Mouse (Mus musculus): ENCODE data around the gene Olfr213. TPM values are rescaled to one million over a fixed set of nuclear protein-coding genes. Genes with fewer than 3 reads are reported as not detected.
"Not testable (repeated sequence)": the region's sequence is repeated elsewhere in the genome, so short reads cannot be mapped to it uniquely, and the experiment has no call there.

Gene Olfr213
- polyA plus RNA-seq (2016; fragmentation: Nextera tagmentation; extraction: Ambion mirVana) = not detected in 2 replicates

- H3K27me3 ChIP-seq = no peaks in the 10 kb centered on the region
- H3K4me1 ChIP-seq (replicated peaks) = no peaks in the 10 kb centered on the region
- no peaks in the 10 kb centered on the region for H3K9me3 ChIP-seq
- H3K36me3 ChIP-seq = no peaks in the 10 kb centered on the region
- WGBS = 78% methylated on average over 1 of the region's 1 CpGs
- no peak for ATAC-seq (ENCODE audit: insufficient number of reproducible peaks, insufficient read depth, low FRiP score, low TSS enrichment, low read depth)
- H3K4me3 ChIP-seq (replicated peaks) = no peak within 1 kb of the TSS
- no peak within 1 kb of the TSS for H3K4me2 ChIP-seq
- H3K9ac ChIP-seq (replicated peaks) = no peak within 1 kb of the TSS
- no peak within 1 kb of the TSS for H3K27ac ChIP-seq
These were observed at the start of gene Olfr213 for GRCm38 (mm10) chr6:116538156-116538555. Olfr213 (plus strand) TSS chr6:116538456.

DNA sequence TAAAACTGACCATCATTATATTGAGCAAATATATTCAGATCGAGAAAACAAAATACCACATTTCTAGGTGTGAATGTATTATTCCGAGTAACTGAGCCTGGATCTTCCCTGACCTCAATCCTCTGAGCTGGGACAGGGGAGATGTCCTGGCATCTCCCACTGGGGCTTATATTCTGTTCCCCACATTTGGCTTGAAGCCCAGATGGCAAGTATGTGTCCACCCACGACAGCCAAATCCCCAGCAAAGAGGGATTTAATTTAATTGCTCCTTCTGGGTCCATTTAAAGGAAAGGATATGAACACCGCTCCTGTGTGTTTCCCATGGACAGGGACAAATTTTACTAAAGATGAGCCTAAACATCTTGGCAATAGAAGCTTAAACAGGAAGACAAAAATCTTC, 49.5 kb upstream of the Olfr213 start, which contains the start of gene Olfr211:
TSS of gene Olfr211 (plus strand) at position 301 of the 400 bp plus-strand sequence.
- Histone ChIP-seq H3K27me3 (no peaks in the 10 kb centered on the region; the same call in 1 of the 2 replicates), H3K4me1 (replicated peaks) (no peaks in the 10 kb centered on the region), H3K4me2 (no peak within 1 kb of the TSS), H3K9ac (replicated peaks) (no peak within 1 kb of the TSS), H3K36me3 (no peaks in the 10 kb centered on the region), H3K4me3 (replicated peaks) (no peak within 1 kb of the TSS), H3K9me3 (no peaks in the 10 kb centered on the region), H3K27ac (no peak within 1 kb of the TSS)
- no peak for ATAC-seq (ENCODE audit: insufficient number of reproducible peaks, insufficient read depth, low FRiP score, low TSS enrichment, low read depth)
- WGBS = 67% methylated on average over 4 of the region's 4 CpGs

GRCm38 (mm10) chr6:116493742-116494141, 44.5 kb upstream of the Olfr213 start:
- Histone ChIP-seq H3K4me1 (replicated peaks) (no peaks in the 10 kb centered on the region), H3K9ac (replicated peaks) (no peak overlapping the region), H3K36me3 (no peaks in the 10 kb centered on the region), H3K27ac (no peak overlapping the region), H3K27me3 (no peaks in the 10 kb centered on the region; the same call in 1 of the 2 replicates), H3K4me2 (no peak overlapping the region), H3K9me3 (no peaks in the 10 kb centered on the region), H3K4me3 (replicated peaks) (no peak overlapping the region)
- ATAC-seq (ENCODE audit: insufficient number of reproducible peaks, insufficient read depth, low FRiP score, low TSS enrichment, low read depth) = no peak
- 82% methylated on average over 5 of the region's 5 CpGs for WGBS

DNA sequence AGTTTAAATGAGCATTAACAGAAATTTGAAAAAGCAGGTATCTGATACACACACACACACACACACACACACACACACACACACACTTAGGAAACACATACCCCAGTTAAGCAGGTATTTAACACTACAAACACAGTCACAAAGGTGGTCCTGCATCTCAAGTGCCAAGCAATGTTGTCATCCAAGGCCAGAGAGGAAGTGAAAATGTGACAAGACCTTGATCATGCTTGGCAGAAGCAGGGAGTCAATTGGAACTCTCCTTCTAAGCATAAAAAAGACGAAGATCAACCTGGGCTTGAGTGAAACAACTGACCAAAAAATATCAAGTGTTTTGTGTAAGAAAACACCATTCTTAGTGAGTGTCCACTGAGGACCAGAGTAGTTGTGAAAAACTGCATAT, 42.3 kb upstream of the Olfr213 start:
- WGBS = 81% methylated on average over 1 of the region's 1 CpGs
- Histone ChIP-seq H3K9me3 (no peaks in the 10 kb centered on the region; the same call in 1 of the 2 replicates), H3K4me2 (no peak overlapping the region), H3K27me3 (no peaks in the 10 kb centered on the region; the same call in 1 of the 2 replicates), H3K36me3 (no peaks in the 10 kb centered on the region), H3K4me1 (replicated peaks) (no peaks in the 10 kb centered on the region), H3K4me3 (replicated peaks) (no peak overlapping the region), H3K27ac (no peak overlapping the region), H3K9ac (replicated peaks) (no peak overlapping the region)
- no peak for ATAC-seq (ENCODE audit: insufficient number of reproducible peaks, insufficient read depth, low FRiP score, low TSS enrichment, low read depth)

- not testable (repeated sequence) for H3K27me3 ChIP-seq; H3K36me3 ChIP-seq; H3K4me3 ChIP-seq (replicated peaks); H3K4me2 ChIP-seq; H3K27ac ChIP-seq; H3K4me1 ChIP-seq (replicated peaks); H3K9ac ChIP-seq (replicated peaks); ATAC-seq (ENCODE audit: insufficient number of reproducible peaks, insufficient read depth, low FRiP score, low TSS enrichment, low read depth)
- H3K9me3 ChIP-seq = peaks cover 31% of the 10 kb centered on the region
- 93% methylated on average over 20 of the region's 20 CpGs for WGBS
These were observed 31.8 kb upstream of the Olfr213 start, which contains the start of gene Olfr212 for GRCm38 (mm10) chr6:116506302-116507003. Olfr212 (plus strand) TSS chr6:116506516.

DNA sequence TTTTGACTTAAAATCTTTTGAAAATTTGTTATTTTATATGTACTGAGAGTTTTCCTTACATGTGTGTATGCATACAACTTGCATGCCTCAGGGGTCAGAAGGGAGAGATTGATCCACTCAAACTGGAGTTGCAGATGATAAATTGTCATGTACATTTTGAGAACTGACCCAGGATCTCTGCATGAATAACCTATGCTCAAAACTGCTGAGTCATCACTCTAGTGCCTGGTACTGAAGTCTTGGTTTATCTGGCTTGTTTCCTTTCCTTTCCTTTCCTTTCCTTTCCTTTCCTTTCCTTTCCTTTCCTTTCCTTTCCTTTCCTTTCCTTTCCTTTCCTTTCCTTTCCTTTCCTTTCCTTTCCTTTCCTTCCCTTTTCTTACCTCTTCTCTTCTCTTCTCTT, 23.4 kb upstream of the Olfr213 start:
- H3K4me3 ChIP-seq (replicated peaks) = no peak overlapping the region
- no peaks in the 10 kb centered on the region for H3K27me3 ChIP-seq
- H3K4me2 ChIP-seq = no peak overlapping the region
- H3K27ac ChIP-seq = no peak overlapping the region
- H3K4me1 ChIP-seq (replicated peaks) = no peaks in the 10 kb centered on the region
- no peak for ATAC-seq (ENCODE audit: insufficient number of reproducible peaks, insufficient read depth, low FRiP score, low TSS enrichment, low read depth)
- no peaks in the 10 kb centered on the region for H3K9me3 ChIP-seq
- no peak overlapping the region for H3K9ac ChIP-seq (replicated peaks)
- H3K36me3 ChIP-seq = no peaks in the 10 kb centered on the region

DNA sequence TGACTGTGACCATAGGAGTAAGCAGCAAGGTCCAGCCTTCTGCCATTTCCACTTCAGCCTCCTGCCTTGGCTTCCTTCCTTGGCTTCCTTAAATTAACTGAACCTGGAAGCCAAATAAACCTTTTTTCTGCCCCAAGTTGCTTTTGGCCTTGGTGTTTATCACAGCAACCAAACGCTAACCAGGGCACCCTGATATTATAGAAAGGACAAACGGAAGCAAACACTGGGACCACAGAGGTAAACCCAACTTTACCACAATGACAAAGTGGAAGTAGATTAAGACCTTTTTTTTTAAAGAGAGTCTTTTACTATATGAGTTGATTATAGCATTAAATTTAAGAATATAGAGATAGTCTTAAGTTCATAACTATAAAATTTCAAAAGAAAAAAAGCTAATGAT, 4.2 kb downstream of the Olfr213 start:
- H3K4me1 ChIP-seq (replicated peaks) = no peaks in the 10 kb centered on the region
- H3K36me3 ChIP-seq = no peaks in the 10 kb centered on the region
- no peak overlapping the region for H3K4me2 ChIP-seq
- WGBS = 82% methylated on average over 2 of the region's 2 CpGs
- no peaks in the 10 kb centered on the region for H3K9me3 ChIP-seq
- H3K4me3 ChIP-seq (replicated peaks) = no peak overlapping the region
- H3K27ac ChIP-seq = no peak overlapping the region
- no peak overlapping the region for H3K9ac ChIP-seq (replicated peaks)
- no peaks in the 10 kb centered on the region for H3K27me3 ChIP-seq
- no peak for ATAC-seq (ENCODE audit: insufficient number of reproducible peaks, insufficient read depth, low FRiP score, low TSS enrichment, low read depth)

GRCm38 (mm10) chr6:116550841-116551240, 12.6 kb downstream of the Olfr213 start, which contains the start of gene Gm5580:
Gm5580 (plus strand) TSS chr6:116551141.
- not testable (repeated sequence) for ATAC-seq (ENCODE audit: insufficient number of reproducible peaks, insufficient read depth, low FRiP score, low TSS enrichment, low read depth)

GRCm38 (mm10) chr6:116553935-116554334, 15.7 kb downstream of the Olfr213 start, which contains the start of gene Olfr214:
Olfr214 (plus strand) TSS chr6:116554235.
- no peak for ATAC-seq (ENCODE audit: insufficient number of reproducible peaks, insufficient read depth, low FRiP score, low TSS enrichment, low read depth)

More at GRCm38 (mm10) chr6:116550841-116551240, 12.6 kb downstream of the Olfr213 start, which contains the start of gene Gm5580:
- not testable (repeated sequence) for H3K36me3 ChIP-seq; H3K27me3 ChIP-seq; H3K4me1 ChIP-seq (replicated peaks); H3K4me3 ChIP-seq (replicated peaks); H3K9me3 ChIP-seq; H3K9ac ChIP-seq (replicated peaks); H3K4me2 ChIP-seq; H3K27ac ChIP-seq
- WGBS = 95% methylated on average over 11 of the region's 11 CpGs

GRCm38 (mm10) chr6:116554952-116555351, 16.7 kb downstream of the Olfr213 start:
- no peak for ATAC-seq (ENCODE audit: insufficient number of reproducible peaks, insufficient read depth, low FRiP score, low TSS enrichment, low read depth)
- Histone ChIP-seq H3K4me1 (replicated peaks) (no peaks in the 10 kb centered on the region), H3K4me2 (no peak overlapping the region)

More at GRCm38 (mm10) chr6:116553935-116554334, 15.7 kb downstream of the Olfr213 start, which contains the start of gene Olfr214:
- no peak within 1 kb of the TSS for H3K4me2 ChIP-seq
- no peaks in the 10 kb centered on the region for H3K9me3 ChIP-seq
- no peak within 1 kb of the TSS for H3K27ac ChIP-seq
- no peaks in the 10 kb centered on the region for H3K27me3 ChIP-seq
- no peak within 1 kb of the TSS for H3K4me3 ChIP-seq (replicated peaks)
- H3K9ac ChIP-seq (replicated peaks) = no peak within 1 kb of the TSS
- WGBS = 82% methylated on average over 1 of the region's 1 CpGs
- H3K4me1 ChIP-seq (replicated peaks) = no peaks in the 10 kb centered on the region
- no peaks in the 10 kb centered on the region for H3K36me3 ChIP-seq

DNA sequence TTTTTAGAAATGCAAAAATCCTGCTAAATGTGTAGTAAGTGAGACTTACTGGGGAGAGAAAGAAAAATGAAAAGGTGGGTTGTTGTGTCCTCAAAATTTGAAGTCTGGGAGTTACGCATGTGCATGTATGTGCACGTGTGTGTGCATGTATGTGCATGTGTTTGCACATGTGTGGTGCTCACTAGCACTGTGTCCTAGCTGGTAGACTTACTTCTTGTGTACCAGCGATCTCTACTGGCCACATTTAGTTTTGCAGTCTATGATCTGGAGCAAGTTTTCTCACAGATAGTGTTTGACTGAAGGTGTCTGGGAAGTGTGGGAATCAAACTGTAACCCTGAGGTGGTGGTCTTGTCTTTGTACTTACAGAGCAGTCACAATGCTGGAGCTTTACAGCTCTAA, 31.6 kb downstream of the Olfr213 start:
- ATAC-seq (ENCODE audit: insufficient number of reproducible peaks, insufficient read depth, low FRiP score, low TSS enrichment, low read depth) = no peak
- H3K4me3 ChIP-seq (replicated peaks) = no peak overlapping the region
- no peaks in the 10 kb centered on the region; the same call in 1 of the 2 replicates for H3K27me3 ChIP-seq
- H3K27ac ChIP-seq = no peak overlapping the region
- WGBS = 31% methylated on average over 3 of the region's 3 CpGs
- no peaks in the 10 kb centered on the region for H3K36me3 ChIP-seq
- H3K4me1 ChIP-seq (replicated peaks) = no peaks in the 10 kb centered on the region
- no peak overlapping the region for H3K4me2 ChIP-seq
- no peaks in the 10 kb centered on the region for H3K9me3 ChIP-seq
- no peak overlapping the region for H3K9ac ChIP-seq (replicated peaks)

More at GRCm38 (mm10) chr6:116554952-116555351, 16.7 kb downstream of the Olfr213 start:
- Histone ChIP-seq H3K27ac (no peak overlapping the region), H3K27me3 (no peaks in the 10 kb centered on the region), H3K9ac (replicated peaks) (no peak overlapping the region), H3K9me3 (no peaks in the 10 kb centered on the region), H3K4me3 (replicated peaks) (no peak overlapping the region), H3K36me3 (no peaks in the 10 kb centered on the region)
- 63% methylated on average over 3 of the region's 3 CpGs for WGBS
